Mouse (Mus musculus): Measurements from ENCODE around the gene Ssbp3.

GRCm38 (mm10) chr4:106932583-106932982 lies 22.1 kb downstream of the Ssbp3 start:
- TF ChIP-seq POLR2A (IDR thresholded peaks at IDR 0.05; ENCODE audit: insufficient read depth, low read depth, low read length) (no peak), CTCF (IDR thresholded peaks at IDR 0.05; ENCODE audit: insufficient read depth, low read depth, low read length) (no peak)
